Mouse (Mus musculus) neural tube, postnatal 0 days (tissue): Measurements from ENCODE around the gene Tprn. TPM values are rescaled to one million over a fixed set of nuclear protein-coding genes. Genes with fewer than 3 reads are reported as not detected.

ENCODE experiments used
- polyA plus RNA-seq: library from polyadenylated mRNA; unstranded; fragments of >200 nt; fragmentation: Nextera tagmentation; extraction: Ambion mirVana; gene quantifications from 2 replicates; pipeline ENCODE4 v1.2.1, GENCODE M21; 2015

Tprn gene
- 15.4 and 16.4 TPM in 2 replicates for polyA plus RNA-seq

DNA sequence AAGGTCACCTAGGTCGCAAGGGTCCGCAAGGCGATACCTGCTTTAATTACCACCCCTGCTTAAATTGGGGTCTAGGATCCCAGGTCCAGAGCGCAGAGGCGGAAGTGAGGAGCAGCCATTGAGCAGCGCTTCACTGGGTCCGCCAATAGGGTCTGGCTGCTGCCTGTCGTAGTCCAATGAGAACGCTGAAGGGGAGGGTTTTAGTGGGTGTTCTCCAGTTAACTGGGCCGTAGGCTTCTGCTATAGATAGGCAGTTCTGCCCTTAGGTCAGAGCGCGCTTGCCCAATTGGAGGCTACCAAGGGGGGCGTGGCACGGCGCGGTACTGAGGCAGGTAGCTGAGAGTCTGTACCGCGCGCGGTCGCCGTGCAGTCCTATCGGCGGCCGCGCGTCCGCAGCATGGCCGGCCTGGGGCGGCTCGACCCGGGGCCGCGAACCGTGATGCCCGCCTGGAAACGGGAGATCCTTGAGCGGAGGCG is at the start of gene Tprn:
Gene Tprn (plus strand): TSS at position 328 of the 477 bp plus-strand sequence.

DNA sequence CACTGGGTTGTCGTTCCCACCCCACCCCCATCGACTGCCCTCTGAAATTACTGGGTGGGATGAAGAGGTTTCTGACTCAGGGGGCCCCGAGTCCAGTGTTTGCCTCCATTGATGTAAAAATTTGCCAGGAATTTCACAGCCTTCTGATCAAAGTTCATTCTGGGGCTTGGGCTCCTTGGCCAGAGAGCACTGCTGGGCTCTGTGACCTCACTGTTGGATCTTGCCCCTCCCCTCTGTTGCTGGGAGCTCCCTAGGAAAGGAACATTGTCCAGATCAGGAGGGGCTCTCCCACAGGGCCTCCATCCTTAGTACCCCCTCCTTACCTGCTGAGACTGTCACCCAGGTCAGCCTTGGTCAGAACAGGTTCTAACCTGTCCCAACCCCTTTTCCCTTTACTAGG is 48.0 kb upstream of the Tprn start, which contains the start of gene Stpg3:
Gene Stpg3 (minus strand): TSS at position 194 of the 400 bp plus-strand sequence.

DNA sequence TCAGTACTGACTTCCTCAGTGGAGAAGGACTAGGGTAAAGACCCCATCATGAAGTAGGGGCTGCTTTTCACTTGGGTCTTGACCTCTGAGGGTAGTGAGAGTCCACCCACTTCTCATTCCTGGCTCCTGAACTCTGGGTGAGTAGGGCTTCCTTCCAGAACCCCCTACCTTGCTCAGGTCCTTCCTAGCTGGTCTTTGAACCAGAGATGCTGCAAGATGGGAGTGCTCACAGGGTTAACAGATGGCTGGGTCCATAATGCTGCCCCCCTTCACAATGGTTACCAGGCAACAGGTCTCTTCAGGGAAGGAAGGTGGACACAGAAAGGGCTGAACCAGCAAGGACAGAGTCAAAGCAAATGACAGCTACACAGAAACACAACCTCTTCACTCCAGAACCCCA is 44.0 kb upstream of the Tprn start, which contains the start of gene Fam166a:
Gene Fam166a (plus strand): TSS at position 301 of the 400 bp plus-strand sequence.

DNA sequence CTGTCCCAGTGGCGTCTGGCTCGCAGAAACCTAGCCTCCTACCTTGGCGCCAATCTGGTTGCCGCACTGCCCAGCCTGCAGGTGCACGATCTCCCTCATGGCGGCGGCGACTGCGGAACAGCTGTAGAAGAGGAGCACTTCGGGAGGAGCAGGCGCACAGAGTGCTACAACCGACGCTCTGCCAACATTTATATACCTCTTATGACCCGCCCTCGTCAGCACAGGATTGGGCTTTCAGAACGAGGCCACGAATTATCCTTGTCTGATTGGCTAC is 38.0 kb upstream of the Tprn start, which contains the start of gene Tubb4b:
Gene Tubb4b (minus strand): TSS at position 211 of the 274 bp plus-strand sequence.

DNA sequence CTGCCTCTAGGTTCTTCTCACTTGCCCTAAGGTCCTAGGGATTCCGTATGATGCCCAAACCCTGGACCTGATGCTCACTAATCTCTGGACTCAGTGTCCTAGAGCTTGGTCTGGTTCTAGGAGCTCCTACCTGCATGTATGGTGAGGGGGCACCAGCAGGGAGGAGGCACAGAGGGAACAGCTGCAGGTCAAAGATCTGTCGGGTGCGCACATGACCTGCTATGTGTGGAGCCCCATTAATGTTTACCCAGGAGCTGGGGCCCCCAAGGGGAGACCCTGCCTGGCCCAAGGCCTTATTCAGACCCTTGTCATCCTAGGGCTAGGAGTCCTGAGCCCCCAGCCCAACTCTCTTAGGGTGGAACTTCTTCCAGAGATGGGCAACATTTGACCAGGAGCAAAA is 28.4 kb upstream of the Tprn start, which contains the start of gene Slc34a3:
Gene Slc34a3 (minus strand): TSS at position 315 of the 400 bp plus-strand sequence.

DNA sequence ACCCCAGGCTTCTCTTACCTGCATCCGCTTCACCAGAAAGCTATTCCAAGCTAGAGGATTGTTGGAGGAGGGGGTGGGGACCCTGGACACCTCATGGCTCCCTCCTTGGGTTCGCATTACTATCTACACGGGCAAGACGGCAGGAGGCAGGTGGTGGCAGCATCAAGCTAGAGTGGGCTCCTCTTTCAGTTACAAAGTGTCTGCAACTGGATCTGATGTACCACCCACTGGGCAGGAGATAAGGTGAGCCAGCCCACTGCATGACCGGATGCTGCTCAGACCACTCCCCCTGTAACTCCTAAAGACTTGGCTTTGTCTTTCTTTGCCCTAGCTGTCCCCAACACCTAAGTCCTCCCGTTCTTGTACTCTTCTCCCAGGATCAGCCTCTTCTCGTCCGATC is 25.8 kb upstream of the Tprn start, which contains the start of gene Rnf224:
Gene Rnf224 (minus strand): TSS at position 174 of the 400 bp plus-strand sequence.

DNA sequence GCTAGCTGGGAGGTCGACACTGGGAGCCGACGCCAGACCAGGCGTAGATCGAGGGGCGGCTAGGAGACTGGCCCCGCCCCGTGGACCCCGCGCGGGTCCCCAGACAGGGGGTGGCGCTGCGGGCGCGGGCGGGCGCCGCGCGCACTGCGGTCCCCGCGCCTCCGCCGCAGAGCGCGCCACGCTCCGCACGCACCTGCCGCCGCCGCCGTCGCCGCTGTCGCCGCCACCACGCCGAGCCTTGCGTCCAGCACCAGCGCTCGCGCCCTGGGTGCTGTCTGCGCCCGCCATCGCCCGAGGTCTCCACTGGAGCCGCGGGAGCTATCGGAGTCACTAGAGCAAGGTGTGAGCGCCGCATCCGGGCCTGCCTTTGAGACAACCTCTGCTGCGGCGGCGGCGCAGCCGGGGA is 20.3 kb upstream of the Tprn start, which contains the start of the genes Rnf208 and Cysrt1:
Gene Rnf208 (plus strand): TSS at position 155 of the 406 bp plus-strand sequence.
Gene Cysrt1 (minus strand): TSS at position 352 of the 406 bp plus-strand sequence.

DNA sequence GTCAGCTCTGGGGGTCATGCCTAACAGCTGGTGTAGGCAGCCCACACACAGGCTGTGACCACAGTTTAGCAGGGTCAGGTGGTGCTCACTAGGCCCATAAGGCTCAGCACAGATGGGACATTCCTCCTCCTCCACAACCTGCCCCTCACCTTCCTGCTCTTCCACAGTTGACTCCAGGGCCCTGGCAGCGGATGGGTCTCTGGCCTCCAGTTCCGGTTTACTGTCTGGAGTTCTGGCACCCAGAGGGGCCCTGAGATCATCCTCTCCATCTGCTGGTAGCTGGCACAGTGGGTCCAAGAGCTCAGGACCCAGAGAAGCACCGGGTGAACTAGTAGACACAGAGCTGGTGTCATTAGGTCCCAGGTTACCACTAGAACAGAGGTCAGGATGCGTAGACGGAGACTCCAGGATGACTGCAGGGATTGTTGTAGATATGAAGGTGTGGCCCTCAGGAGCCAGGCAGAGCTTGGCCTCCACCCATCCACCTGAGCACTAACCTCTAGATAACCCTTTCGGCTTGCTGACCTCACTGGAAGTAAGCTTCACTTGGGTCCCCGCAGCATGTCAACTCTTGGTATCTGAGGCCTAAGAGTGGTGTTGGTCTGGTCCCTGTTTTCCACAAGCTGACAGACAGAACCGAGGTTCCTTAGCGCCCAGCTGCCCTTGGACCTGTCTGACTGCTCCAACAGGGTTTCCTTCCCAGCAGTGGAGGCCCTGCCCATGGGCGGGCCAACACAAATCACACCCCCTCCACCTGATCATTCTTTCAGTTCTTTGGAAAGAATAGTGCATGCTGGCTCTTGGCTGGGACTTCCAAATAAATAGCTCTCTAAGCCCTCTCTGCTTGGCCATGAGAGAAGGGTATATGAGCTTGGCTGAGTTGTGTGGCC is 16.0 kb upstream of the Tprn start, which contains the start of gene AL732309.1:
Gene AL732309.1 (minus strand): TSS at position 681 of the 890 bp plus-strand sequence.

DNA sequence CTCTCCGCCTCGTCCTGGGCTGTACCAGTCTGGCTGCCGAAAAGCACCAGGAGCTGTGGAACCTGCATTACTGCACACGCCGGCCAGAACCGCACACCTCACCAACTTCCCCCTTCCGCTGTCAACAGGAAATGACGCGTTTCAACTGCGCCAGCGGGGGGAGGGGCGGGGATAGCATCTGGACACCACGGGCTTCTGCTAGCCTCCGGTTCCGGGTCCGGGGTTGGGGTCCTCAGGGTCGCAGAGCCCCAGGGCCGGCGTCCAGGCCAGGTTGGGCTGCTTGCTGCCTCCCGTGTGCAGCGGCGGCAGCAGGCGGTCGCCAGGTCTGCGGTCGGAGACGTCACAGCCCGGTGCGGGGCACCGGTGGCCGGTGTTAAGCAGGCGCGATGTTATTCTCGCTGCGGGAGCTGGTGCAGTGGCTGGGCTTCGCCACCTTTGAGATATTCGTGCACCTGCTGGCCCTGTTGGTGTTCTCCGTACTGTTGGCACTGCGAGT is 7.1 kb upstream of the Tprn start, which contains the start of gene Tmem203:
Gene Tmem203 (plus strand): TSS at position 156 of the 496 bp plus-strand sequence.

DNA sequence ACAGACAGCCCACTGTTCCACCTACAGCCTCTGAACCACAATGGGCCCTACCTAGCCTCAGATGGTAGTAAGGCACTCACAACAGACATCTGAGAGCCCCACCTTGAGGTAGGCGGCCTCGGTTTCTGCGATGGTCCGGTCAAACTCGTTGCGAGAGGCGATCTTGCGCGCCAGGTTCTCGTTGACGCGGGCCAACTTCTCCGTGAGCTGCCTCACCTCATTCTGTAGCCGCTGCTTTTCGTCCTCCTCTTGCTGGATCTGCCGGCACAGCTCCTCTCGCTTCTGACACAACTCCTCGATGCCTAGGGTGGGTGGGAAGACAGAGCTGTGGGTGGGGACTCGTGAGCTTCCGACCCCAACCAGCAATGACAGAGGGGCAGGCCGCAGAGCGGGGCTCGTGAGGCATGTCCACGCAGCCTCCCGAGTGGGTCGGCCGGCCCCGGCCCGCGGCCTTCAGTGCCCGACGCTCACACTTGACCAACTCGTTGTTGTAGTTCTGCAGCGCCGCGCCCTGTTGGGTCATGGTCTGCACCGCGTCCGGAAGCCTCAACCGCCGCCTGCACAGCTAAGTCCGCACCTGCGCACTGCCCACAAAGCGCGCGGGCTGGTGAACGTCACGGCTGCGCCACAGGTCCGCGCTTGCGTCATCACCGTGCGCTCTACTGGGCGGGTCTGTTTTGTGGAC is 9.6 kb downstream of the Tprn start, which contains the start of the genes Ssna1 and Anapc2:
Gene Ssna1 (minus strand): TSS at position 612 of the 685 bp plus-strand sequence.
Gene Anapc2 (plus strand): TSS at position 652 of the 685 bp plus-strand sequence.

DNA sequence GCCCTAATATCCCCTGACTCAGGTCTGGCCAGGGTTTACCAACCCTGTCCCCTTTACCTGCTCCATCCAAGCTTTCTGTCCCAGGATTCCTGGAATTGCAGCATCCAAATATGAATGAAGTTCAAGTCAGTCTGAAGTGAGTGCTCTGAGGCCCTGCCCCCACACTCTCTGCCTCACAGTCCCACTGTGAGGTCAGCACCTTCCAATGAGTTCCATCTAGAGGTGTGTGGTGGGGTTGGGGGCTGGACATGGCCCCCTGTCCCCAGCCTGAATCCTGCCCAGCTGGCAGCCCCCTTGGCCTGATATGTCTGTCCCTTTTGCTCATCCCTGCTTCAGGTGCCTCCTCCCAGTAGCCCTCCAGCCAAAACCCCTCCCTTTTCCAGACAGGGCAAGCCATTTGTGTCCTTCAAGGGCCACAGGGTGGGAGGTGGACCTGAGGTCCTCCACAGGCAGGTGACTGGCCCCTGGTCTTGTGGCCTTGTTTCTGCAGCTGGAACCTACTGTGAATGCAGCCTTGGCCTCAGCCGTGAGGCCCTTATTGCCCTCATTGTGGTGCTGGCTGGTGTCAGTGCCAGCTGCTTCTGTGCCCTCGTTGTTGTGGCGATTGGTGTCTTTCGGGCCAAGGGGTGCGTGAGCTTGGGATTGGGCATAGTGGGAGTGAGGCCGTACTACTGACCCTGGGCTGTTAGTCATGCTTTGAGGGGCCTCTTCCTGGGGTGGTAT is 25.7 kb downstream of the Tprn start, which contains the start of gene Tmem210:
Gene Tmem210 (plus strand): TSS at position 219 of the 723 bp plus-strand sequence.

DNA sequence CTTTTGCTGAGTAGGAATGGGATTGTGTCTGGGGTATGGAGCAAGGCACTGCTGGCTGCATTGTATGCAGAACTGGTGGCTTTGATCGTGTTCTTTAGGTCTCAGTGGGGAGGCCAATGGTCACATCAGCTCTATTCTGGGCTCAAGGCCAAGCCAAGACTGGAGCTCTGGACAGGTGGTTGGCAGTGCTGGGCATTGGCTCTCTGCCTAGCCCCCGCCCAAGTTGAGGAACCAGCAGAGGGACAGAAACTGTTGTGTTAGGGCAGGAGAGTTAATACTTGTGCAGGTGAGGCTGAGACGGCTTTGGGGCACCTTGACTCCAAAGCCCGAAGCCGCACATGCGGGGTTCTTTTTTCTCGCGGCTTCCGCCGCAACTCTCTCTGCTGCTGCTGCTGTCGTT is 27.2 kb downstream of the Tprn start, which contains the start of gene Lrrc26:
Gene Lrrc26 (plus strand): TSS at position 265 of the 400 bp plus-strand sequence.

DNA sequence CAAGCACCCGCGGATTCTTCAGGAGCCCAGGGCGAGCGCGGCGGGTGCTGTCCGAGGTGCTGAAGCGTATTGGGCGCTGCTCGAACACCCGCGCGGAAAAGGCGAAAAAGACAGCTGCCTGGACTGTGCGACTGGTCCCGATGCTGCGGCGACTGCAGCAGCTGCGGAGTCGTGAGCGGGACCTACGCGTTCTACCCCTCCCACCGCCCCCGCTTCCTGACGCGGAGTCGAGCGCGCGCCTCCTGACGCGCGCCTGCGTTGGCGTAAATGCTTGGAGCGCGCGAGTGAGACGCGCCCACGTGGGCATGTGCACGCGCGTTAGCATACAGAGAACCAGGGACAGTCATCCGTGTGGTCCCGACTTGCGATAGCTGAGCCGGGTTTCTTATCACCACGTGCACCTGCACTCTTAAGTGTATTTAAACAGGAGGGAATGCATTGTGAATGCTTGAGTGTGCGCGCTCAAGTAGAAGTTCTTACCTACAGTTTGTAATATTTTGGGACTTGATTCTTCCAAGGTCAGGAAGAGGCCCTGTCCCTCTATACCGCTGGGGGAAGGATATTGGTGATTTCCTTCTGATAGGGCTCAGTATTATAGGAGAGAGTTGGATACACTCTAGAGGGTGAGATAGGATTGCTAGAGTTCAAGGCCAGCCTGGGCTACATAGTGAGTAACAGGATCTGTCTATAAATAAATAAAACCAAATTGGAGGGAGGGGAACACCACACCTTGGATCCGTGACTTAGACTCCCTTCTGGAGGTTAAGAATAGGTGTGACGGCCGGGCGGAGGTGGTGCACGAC is 56.8 kb downstream of the Tprn start, which contains the start of gene Grin1:
Gene Grin1 (minus strand): TSS at position 217 of the 803 bp plus-strand sequence.

Other genes with a start within 250 kb of the Tprn start
- gene Nsmf, start 208.3 kb upstream of the Tprn start, polyA plus RNA-seq = 160 and 185 TPM in 2 replicates
- not detected in 2 replicates for gene Entpd8, start 182.3 kb upstream of the Tprn start, polyA plus RNA-seq
- gene Noxa1, start 167.5 kb upstream of the Tprn start, polyA plus RNA-seq = not detected in 2 replicates
- 15.8 TPM in 2 replicates for gene Nrarp, start 81.9 kb upstream of the Tprn start, polyA plus RNA-seq
- 1.7 and 2.2 TPM in 2 replicates for gene Tor4a, start 65.7 kb upstream of the Tprn start, polyA plus RNA-seq
- gene Nelfb, start 51.1 kb upstream of the Tprn start, polyA plus RNA-seq = 73.6 and 78.9 TPM in 2 replicates
- gene Stpg3, start 48.0 kb upstream of the Tprn start, polyA plus RNA-seq = 0.12 TPM in 1 of 2 replicates, not detected in the other
- 0.53 TPM in 1 of 2 replicates, not detected in the other for gene Fam166a, start 43.9 kb upstream of the Tprn start, polyA plus RNA-seq
- gene Tubb4b, start 37.9 kb upstream of the Tprn start, polyA plus RNA-seq = 538 and 555 TPM in 2 replicates
- not detected in 2 replicates for gene Slc34a3, start 28.3 kb upstream of the Tprn start, polyA plus RNA-seq
- not detected in 2 replicates for gene Rnf224, start 25.8 kb upstream of the Tprn start, polyA plus RNA-seq
- gene Rnf208, start 20.4 kb upstream of the Tprn start, polyA plus RNA-seq = 233 and 275 TPM in 2 replicates
- gene Cysrt1, start 20.2 kb upstream of the Tprn start, polyA plus RNA-seq = 0.18 TPM in 1 of 2 replicates, not detected in the other
- 2.6 and 3.2 TPM in 2 replicates for gene AL732309.1, start 15.8 kb upstream of the Tprn start, polyA plus RNA-seq
- 23.8 and 25.9 TPM in 2 replicates for gene Tmem203, start 7.2 kb upstream of the Tprn start, polyA plus RNA-seq
- gene Ssna1, start 9.8 kb downstream of the Tprn start, polyA plus RNA-seq = 166 and 169 TPM in 2 replicates
- gene Anapc2, start 9.9 kb downstream of the Tprn start, polyA plus RNA-seq = 86.3 and 90.8 TPM in 2 replicates
- 0.34 TPM in 1 of 2 replicates, not detected in the other for gene Tmem210, start 25.5 kb downstream of the Tprn start, polyA plus RNA-seq
- gene Lrrc26, start 27.3 kb downstream of the Tprn start, polyA plus RNA-seq = 0.13 and 0.38 TPM in 2 replicates
- gene Grin1, start 56.6 kb downstream of the Tprn start, polyA plus RNA-seq = 89.6 and 112 TPM in 2 replicates
- 46.6 and 48.4 TPM in 2 replicates for gene Man1b1, start 69.7 kb downstream of the Tprn start, polyA plus RNA-seq
- gene Dpp7, start 93.7 kb downstream of the Tprn start, polyA plus RNA-seq = 20.6 and 20.9 TPM in 2 replicates
- gene Uap1l1, start 103.1 kb downstream of the Tprn start, polyA plus RNA-seq = 19.7 and 22.7 TPM in 2 replicates
- 16.8 and 18.2 TPM in 2 replicates for gene Sapcd2, start 109.7 kb downstream of the Tprn start, polyA plus RNA-seq
- gene Entpd2, start 133.3 kb downstream of the Tprn start, polyA plus RNA-seq = 15.6 and 17.4 TPM in 2 replicates
- 405 and 457 TPM in 2 replicates for gene Npdc1, start 136.7 kb downstream of the Tprn start, polyA plus RNA-seq
- 0.30 and 0.41 TPM in 2 replicates for gene Fut7, start 160.6 kb downstream of the Tprn start, polyA plus RNA-seq
- gene Abca2, start 166.1 kb downstream of the Tprn start, polyA plus RNA-seq = 11.5 and 17.0 TPM in 2 replicates
- gene Clic3, start 194.2 kb downstream of the Tprn start, polyA plus RNA-seq = 1.3 and 1.8 TPM in 2 replicates
- gene Paxx, start 198.5 kb downstream of the Tprn start, polyA plus RNA-seq = 131 and 140 TPM in 2 replicates
- 1,109 and 2,669 TPM in 2 replicates for gene Ptgds, start 207.4 kb downstream of the Tprn start, polyA plus RNA-seq
- not detected in 2 replicates for gene Lcn12, start 231.3 kb downstream of the Tprn start, polyA plus RNA-seq
- gene Fbxw5, start 238.1 kb downstream of the Tprn start, polyA plus RNA-seq = 103 and 115 TPM in 2 replicates
- gene C8g, start 239.1 kb downstream of the Tprn start, polyA plus RNA-seq = 6.2 TPM in 2 replicates